ENCODE assay signal across 17 mouse cellular contexts in genomic region chr5:78535308-78535707, GRCm38 (mm10).
"Had no signal": no experiment of that assay in that cellular context is flagged by ENCODE, and none has a peak within 500 bp of the region (broad histone marks: within the 10 kb centered on the region; RNA-seq: fewer than 3 reads in every experiment).

No protein-coding gene starts in this region.

- H3K4me3 ChIP-seq: liver, embryonic 15.5 days; midbrain, embryonic 10.5 days; midbrain, embryonic 12.5 days; myocyte; neural tube, embryonic 12.5 days had no signal

- ATAC-seq: liver, postnatal 0 days; midbrain, embryonic 16.5 days had no signal

- H3K27ac ChIP-seq: liver, embryonic 15.5 days; macrophage; midbrain, embryonic 10.5 days; midbrain, embryonic 12.5 days; neural tube, embryonic 12.5 days had no signal

- H3K4me1 ChIP-seq: liver, embryonic 15.5 days; midbrain, embryonic 10.5 days; midbrain, embryonic 12.5 days; neural tube, embryonic 12.5 days had no signal

- H3K36me3 ChIP-seq: liver, embryonic 15.5 days; midbrain, embryonic 10.5 days; midbrain, embryonic 12.5 days; neural tube, embryonic 12.5 days had no signal

- H3K9ac ChIP-seq: liver, embryonic 15.5 days; liver, postnatal 0 days; midbrain, embryonic 12.5 days; neural tube, embryonic 12.5 days had no signal

- H3K27me3 ChIP-seq: liver, embryonic 15.5 days; midbrain, embryonic 12.5 days; neural tube, embryonic 12.5 days had no signal

- DNase-seq: liver, postnatal 0 days; lung, adult 2 months; lung, postnatal 10 days; midbrain, embryonic 14.5 days; right cerebral cortex, postnatal 14 days; right cerebral cortex, postnatal 4 days; spleen, adult 18-20 months; thymus, adult 18-20 months; thymus, postnatal 14 days; thymus, postnatal 36 days had no signal

- H3K9me3 ChIP-seq: liver, embryonic 15.5 days; midbrain, embryonic 10.5 days; midbrain, embryonic 12.5 days; neural tube, embryonic 12.5 days had no signal

- H3K4me2 ChIP-seq: liver, embryonic 15.5 days; midbrain, embryonic 12.5 days; neural tube, embryonic 12.5 days had no signal
